Mouse (Mus musculus) testis, adult 2 months (tissue): ENCODE results near the gene Ly75.

Experiments used
- CTCF ChIP-seq: fragments of 200-500 bp; IDR thresholded peaks from 2 replicates; pipeline ENCODE4 v1.5.1; 2012; ENCODE audit warnings: low read depth, mild to moderate bottlenecking, inconsistent platforms, low read length, moderate library complexity; ENCODE audit not compliant: control insufficient read depth, insufficient read depth, insufficient replicate concordance
- POLR2A ChIP-seq: fragments of 200-500 bp; IDR thresholded peaks from 2 replicates; pipeline ENCODE4 v1.6.1; 2012; ENCODE audit warnings: low read depth, mild to moderate bottlenecking, inconsistent platforms, low read length, moderate library complexity; ENCODE audit not compliant: control insufficient read depth

GRCm38 (mm10) chr2:60369454-60369853 lies 13.6 kb downstream of the Ly75 start:
- TF ChIP-seq CTCF (no peak), POLR2A (no peak)
